Mouse (Mus musculus) adrenal gland, postnatal 10 days (tissue): ENCODE measurements around the gene Aqp1. TPM values are rescaled to one million over a fixed set of nuclear protein-coding genes. Genes with fewer than 3 reads are reported as not detected.

Experiments
- DNase-seq: peaks from one replicate; pipeline ENCODE4 v3.0.0; 2021; ENCODE audit warnings: mixed read lengths
- total RNA-seq, 2 experiments: library from RNA; stranded (reverse); gene quantifications; 2 replicates each; pipeline ENCODE4 v1.2.3; 2021

Aqp1 gene
- total RNA-seq, 2 experiments from 2014 or later, result 190 to 302 TPM

- DNase-seq, result peak; percentile 40
Measured at GRCm38 (mm10) chr6:55357636-55358031, 21.4 kb downstream of the Aqp1 start.

DNA sequence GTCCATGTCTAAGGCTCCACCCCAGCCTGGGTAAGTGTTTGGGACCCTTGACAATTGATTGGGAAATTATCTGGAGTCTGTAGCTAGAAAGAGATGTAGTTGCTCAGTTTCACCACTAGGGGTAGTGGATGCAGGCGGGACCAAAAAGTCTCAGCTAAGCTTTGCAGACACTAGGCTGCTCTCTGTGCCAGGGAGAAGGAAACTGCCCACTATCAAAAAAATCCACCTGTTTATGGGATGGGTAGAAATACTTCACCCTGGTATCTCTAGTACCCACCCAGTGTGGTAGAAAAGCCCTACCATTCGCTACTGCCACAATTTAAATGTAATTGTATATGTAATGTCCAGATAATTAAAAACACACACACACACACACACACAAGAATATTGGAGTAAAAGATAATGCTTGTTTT is 22.5 kb downstream of the Aqp1 start:
- DNase-seq, result no peak

DNA sequence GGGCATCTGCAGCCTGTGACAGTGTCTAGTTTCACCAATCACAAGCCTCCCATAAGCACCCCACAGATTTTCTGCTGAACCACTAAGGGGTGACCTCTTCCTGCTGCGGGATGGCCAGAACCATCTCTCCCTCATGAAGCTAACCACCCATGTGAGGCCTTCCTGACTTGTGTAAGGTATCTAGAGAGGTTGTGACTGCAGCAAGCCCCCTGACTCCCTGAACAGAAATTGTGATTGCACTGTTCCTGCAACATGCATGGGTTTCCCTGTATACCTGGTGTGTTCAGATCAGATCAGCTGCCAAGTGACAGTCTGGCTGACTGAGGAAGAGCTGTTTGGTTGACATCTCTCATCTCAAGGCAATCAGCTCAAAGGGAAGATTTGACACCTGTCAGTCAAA is 26.4 kb downstream of the Aqp1 start:
- DNase-seq, result no peak

DNA sequence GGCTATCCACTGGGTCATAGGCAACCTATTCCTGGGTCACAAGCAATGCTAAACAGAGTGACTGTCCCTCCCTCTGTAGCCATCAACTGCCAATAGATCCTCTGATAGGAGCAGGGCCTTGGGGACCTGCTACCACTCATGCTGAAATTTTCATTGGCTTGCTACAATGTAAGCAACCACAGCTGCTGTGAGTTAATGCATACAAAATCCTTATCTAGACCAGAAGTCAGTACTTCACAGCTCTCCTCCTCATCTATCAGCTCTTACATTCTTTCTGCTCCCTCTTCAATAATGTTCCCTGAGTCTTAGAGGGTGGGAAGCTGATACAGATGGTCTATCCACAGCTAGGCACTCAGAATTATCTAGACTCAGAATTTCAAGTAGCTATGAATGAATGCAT is 30.9 kb downstream of the Aqp1 start:
- no peak for DNase-seq

- no peak for DNase-seq
Measured at GRCm38 (mm10) chr6:55370831-55371230, 34.6 kb downstream of the Aqp1 start.

DNA sequence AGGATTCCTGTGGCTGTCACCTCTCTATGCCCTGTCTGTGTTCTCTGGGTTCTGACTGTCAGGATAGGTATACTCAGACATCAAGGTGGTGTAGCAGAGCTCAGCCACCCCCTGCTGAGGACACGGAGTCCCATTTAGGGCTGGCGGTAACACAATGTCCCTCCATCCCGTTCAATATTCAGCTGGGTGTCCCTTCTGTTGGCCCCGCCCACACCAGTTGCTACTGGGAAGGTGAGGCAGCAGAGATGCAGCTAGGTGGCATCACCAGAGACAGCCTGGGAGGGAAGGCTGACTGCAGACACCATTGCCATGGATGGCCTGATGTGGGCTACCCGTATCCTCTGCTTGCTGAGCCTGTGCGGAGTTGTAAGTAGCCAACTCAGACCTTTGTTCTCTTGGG is 39.8 kb downstream of the Aqp1 start, which contains the start of gene Ghrhr:
Gene Ghrhr (plus strand): TSS at position 220 of the 400 bp plus-strand sequence.
- no peak for DNase-seq

- no peak for DNase-seq
Measured at GRCm38 (mm10) chr6:55376511-55376910, 40.3 kb downstream of the Aqp1 start.

DNA sequence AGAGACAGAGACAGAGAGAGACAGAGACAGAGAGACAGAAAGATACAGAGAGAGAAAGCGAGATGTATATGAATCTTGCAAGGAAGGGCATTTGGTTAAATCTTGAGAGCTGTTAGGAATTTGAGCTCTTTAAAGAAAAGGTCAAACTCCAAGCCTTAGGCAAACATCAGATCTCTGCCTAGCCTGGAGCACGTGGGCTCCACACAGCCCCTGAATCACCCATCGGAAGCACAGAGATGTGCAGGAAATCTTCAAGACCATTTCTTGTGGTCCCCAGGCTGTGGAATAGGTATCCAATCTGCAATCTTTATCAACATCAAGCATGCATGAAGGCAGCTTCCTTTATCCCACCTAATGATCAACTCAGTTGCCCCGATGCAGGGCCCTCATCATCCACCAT is 41.2 kb downstream of the Aqp1 start:
- DNase-seq, result no peak

GRCm38 (mm10) chr6:55379641-55380335 is 43.6 kb downstream of the Aqp1 start:
- peak; percentile 61 for DNase-seq

GRCm38 (mm10) chr6:55381966-55382365 is 45.7 kb downstream of the Aqp1 start:
- no peak for DNase-seq

- DNase-seq, result peak; percentile 82
Measured at GRCm38 (mm10) chr6:55383897-55384296, 47.7 kb downstream of the Aqp1 start.

DNA sequence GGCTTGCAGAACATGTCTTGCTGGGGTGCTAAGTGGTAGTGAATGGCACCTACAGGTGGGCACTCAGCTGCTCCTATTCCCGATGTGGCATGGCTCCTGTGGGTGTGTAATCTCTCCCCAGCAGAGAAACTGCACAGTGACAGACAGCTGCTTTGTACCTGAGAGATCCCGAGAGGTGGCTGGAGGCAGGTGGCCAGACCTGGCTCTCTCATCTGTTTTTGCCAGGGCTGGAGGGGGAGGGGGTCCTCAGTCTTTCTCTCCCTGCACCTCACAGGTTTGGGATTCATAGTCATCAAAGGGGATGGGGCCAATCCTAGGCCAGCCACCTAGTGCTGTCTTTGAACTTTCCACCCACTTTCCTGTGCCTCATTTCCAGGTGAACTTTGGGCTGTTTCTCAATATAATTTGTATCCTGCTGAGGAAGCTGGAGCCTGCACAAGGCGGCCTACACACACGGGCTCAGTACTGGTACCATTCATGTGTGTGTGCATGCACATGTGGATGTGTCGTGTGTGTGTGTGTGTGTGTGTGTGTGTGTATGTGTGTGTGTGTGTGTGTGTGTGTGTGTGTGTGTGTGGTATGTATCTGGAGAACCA is 48.2 kb downstream of the Aqp1 start:
- DNase-seq, result no peak

DNA sequence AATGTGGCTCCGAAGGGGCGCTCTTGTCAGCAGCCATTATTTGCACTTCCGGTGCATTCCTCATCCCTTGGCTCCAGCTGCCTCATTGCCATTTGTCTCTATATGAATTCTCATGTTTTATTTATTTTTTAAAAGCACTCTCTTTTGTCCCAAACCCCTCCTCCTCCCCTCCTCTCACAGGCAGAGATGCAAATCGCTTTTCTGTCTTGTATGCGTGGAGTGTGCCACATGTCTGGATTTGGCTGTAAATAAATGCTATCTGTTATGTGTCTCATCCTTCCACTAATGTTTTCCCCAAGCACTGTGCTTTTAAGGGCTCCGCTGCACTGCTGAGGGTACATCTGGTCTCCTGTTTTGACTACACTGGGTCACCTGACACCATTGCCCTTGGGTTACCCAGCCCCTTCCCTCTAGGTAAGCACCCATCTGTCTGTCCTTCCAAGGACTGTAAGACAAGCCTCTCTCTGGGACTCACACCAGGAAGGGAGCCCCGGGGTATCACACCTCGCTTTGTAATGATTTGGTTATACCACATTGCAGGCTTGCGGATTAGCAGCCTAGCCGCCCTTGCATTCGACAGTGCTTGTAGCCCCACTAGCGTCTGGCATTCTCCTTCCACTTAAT is 52.4 kb downstream of the Aqp1 start:
- no peak for DNase-seq

DNA sequence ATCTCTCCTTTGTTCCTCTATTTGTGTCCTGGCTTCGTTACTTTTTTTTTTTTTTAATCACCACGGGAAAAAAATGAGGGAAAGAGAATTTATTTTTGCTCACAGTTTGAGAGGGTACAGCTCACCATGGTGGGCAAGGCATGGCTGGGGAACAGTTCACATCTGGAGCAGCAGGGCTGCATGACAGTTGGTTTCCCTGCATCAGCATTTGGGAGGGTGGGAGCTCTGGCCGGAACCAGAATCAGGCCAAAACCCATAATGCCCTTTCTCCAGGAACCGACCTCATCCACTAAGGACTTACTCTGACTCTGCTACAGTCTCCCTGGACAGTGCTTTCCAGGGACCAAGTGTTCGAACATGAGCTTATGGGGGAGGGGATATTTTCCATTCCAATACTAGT is 53.1 kb downstream of the Aqp1 start:
- DNase-seq, result no peak

- no peak for DNase-seq
Measured at GRCm38 (mm10) chr6:55391814-55392213, 55.6 kb downstream of the Aqp1 start.

DNA sequence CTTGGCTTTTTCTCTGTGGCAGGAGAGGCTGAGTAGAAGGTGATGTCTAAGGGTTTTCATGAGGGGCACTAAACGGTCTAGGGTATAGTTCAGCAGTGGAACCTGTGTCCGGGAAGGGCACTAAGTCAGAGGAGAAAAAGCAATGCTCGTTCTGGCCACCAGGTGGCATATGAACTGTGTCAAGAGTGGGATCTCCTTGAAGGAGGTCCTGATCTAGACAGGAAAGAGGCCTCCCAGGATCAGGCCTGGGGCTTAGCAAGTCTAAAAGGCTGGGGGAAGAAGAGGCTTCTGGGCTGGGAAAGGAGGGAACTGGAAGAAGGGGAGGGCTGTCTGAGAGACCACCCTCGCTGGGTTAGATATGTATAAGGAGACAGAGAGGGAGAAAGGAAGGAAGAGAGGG is 56.2 kb downstream of the Aqp1 start:
- peak; percentile 86 for DNase-seq

DNA sequence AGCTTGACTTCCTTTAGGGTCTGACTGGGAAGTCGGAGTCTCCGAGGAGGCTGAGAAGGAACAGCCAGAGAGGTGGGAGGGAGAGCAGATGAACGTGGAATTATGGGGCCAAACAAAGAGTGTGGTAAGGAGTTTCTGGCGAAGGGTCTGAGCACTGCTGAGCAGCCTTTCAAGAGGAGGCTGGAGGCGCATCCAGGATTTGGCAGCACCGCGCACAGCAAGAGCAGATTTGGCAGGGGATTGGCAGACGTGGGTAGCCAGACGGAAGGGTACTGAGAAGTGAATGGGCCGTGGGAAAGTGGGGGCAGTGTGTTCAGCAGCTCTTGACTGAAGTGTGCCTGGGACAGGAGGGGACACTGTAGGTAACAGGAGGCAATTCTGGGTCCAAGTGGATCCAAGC is 58.6 kb downstream of the Aqp1 start:
- DNase-seq, result no peak

DNA sequence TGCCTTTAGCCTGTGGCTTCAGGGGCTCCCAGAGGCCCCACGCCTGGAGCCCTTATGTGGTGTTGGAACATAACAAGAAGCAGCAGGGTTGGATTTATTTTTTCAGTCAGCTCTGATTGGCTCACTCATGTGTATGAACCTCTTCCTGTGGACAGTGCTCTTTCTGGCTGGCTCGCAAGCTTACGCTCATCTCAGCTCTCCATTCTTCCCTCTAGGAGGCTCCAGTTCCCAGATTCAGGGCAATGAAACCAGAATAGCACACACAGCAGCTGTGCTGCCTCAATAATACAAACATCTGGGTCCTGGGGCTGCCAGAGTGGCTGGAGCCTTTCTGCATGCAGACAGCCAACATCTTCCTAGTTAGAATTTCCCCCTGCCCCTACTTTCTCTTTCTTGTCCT is 59.9 kb downstream of the Aqp1 start:
- DNase-seq, result no peak

DNA sequence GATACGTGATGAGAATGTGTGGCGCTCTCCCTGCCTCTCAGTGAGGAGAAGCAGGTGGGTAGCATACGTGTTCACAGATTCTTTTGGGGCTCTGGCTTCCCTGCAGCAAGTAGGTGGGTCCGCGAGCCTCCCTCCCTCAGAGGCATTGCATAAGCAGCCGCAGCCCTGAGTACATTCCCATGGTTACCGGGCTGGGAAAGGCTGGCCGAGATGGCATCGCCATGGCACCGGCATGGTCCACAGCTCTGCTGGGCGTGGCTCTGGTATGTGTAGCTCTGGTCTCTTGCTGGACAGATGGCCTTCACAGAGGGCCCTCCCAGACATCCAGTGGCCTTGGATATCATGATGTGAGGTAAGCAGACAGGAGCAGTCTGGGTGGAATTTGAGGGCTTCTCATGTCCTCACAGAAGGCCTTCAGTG is 60.4 kb downstream of the Aqp1 start:
- DNase-seq, result peak; percentile 62
